Mouse (Mus musculus) spleen, embryonic (tissue): Measurements from ENCODE around the gene Nxph1.

Source experiments
- CTCF ChIA-PET: fragments of 350-600 bp; sonication (Branson Sonifier 250); formaldehyde crosslinking; loops from one replicate; lab custom pipeline; 2022; lab: Charles Lee

Nxph1 gene

DNA sequence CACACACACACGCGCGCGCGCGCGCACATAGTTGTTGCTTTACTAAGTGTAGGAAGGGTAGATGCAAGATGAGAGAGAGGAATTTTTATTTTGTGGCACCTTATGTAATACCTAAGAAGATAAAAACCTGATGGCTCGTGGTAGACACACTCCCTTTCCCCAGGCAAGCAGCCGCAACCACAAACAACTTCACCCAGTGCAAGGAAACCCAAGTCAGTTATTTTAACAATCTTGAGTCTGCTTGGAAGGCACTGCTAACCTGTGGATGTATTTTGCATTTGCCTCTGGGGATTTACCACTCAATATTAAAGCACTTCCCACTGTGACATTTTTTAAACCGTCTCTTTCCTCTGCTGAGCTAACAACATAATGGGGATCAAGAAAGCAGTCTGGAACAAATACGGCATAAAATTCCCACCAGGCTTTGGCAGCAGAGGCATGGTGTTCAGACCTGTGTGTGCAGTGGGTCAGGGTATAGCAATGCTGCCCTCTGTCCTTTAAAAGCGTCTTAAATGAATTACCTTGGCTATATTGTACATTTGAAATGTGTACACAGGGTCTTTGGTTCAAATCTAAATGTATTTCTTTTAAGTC lies 176.2 kb downstream of the Nxph1 start:
- CTCF ChIA-PET: no interaction called here

DNA sequence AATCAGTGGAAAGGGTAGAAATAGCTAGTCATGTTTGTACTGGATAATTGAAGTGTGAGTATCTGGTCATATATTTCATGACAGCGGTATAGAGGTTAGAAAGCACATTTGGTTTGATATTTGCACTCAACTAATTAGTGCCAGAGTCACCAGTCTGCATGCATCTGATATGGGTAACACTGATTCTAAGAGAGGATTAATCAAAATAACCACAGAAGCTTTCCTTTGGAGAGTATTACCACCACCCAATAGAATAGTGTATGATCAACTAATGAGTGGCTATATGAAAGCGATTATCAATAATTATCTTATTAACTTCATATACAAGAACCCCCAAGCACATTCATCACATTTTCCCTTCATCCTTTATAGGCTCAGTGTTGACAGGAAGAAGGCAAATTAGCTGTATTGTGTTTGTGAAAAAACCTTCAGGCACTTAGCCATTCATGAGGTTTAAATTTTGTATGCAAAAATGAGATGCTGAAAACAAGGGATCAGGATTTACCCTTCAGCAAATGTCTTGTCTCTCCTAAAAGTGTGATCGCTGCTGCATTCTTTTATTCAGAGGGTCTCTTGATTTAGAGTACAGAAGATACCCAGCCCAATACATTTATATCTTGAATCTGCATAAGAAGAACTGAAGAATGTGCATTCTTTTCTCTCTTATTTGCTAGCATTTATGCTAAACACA lies 185.5 kb downstream of the Nxph1 start:
- CTCF ChIA-PET: no interaction called here

- CTCF ChIA-PET: no interaction called here
Observed at GRCm38 (mm10) chr6:9147966-9148365, 199.7 kb downstream of the Nxph1 start.

- CTCF ChIA-PET: no interaction called here
Observed at GRCm38 (mm10) chr6:9149791-9150190, 201.6 kb downstream of the Nxph1 start.

- CTCF ChIA-PET: no interaction called here
Observed at GRCm38 (mm10) chr6:9159191-9159590, 211.0 kb downstream of the Nxph1 start.

GRCm38 (mm10) chr6:9182477-9182876 lies 234.2 kb downstream of the Nxph1 start:
- CTCF ChIA-PET: no interaction called here

GRCm38 (mm10) chr6:9210730-9211129 lies 262.5 kb downstream of the Nxph1 start:
- CTCF ChIA-PET: no interaction called here

DNA sequence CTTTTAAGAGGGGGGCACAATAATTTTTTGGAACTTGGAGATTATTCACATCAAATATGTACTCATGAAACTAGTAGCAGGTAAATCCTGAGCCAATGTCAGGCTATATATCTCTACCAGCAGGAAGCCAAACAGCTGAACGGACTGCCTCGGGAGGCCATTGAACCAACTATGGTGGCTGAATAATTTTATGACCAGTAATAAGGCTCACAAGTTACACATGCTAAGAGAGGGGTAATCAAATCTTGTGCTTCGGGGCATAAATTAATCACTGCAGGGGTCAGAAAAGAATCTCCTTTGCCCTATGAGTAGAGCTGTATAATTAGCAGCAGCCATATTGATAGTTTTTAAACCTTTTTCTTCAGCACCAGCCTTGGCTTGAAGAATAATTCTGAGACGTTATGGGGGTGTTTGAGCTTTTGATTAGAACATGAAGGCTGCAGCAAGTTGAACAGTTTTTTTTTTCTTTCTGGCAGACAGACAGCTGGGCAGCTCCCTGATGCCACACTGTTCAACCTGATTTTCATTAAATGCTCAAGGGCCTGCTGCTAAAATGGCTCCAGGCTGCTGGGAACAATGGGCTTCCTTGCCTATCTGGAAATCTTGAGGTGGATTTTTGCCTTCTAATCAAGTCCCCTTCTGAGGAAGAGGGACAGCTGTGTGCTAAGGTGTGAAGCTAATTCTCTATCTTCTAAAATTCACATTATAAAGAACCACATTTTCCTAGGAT lies 272.7 kb downstream of the Nxph1 start:
- CTCF ChIA-PET: no interaction called here

DNA sequence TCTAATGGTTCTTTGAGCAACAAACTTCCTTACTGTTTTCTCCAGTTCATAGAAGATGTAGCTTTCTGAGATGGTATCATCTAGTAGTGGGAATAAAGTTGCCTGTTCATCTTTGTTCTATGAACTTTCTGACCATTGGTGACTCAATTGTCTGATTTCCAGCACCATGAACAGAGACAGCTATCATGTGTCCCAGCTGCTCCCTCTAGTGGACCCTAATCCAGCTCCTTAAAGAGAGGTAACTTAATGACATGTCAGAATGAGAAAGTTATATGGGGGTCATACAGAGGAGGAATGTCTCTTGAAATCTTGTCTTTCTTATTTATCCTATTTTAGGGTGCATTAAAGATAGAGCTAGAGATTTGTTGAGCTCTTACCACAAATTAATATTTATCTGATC lies 286.6 kb downstream of the Nxph1 start:
- CTCF ChIA-PET: no interaction called here

GRCm38 (mm10) chr6:9267998-9268397 lies 319.8 kb downstream of the Nxph1 start:
- CTCF ChIA-PET: no interaction called here
